Mouse (Mus musculus): ENCODE measurements around the gene Plekhj1.

Gene Plekhj1

DNA sequence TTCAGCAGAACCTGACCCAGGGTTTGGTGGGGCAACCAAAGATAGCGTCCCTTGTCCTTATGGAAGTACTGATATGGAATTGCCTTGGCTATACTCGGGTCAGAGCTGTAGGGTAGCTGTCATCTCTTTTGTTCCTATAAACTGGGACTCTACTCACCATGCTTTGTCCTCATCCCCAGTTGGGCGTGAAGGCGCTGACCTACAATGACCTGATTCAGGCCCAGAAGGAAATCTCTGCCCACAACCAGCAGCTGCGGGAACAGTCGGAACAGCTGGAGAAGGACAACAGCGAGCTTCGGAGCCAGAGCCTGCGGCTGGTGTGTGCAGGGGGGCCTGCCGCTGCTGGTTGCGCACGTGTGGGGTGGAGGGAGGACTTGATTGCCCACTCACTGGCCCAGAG, 13.6 kb downstream of the Plekhj1 start:
- intact Hi-C loops (cut with DNase I) = no loop called here

DNA sequence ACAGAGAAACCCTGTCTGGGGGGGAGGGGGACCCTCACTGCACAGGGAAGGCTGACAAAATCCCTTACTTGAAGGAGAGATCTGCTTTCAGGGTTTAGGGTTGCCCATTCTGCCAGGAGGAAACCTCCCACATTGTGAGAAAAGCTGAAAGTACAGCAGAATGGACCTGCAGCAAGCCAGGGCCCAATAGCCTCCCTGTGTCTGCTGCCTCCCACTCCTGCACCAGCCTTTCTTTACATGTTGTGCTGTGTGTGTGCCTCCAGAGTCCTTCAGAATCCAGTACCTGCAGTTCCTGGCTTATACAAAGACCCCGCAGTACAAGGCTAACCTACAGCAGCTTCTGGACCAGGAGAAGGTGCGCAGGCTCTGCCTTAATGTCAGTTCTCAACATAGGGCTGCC, 14.1 kb downstream of the Plekhj1 start:
- intact Hi-C loops (cut with DNase I) = no loop called here

DNA sequence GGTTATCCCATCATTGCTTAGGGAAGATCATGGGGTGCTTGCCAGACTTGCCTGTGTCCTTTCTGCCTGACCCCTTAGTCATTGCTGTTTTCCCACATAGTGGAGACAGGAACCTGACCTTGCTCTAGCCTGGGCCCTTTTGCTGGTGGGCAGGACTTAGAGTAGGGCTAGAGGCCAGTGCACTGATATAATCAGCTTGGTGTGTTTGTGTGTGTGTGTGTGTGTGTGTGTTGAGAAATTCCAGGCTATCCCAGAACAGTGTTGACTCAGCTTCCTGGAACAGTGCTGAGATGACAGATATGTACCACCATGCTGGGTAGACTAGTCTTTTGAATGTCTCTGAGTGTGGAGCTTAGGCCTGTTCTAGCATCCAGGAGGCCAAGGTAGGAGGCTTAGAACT, 18.9 kb downstream of the Plekhj1 start:
- intact Hi-C loops (cut with DNase I) = no loop called here

DNA sequence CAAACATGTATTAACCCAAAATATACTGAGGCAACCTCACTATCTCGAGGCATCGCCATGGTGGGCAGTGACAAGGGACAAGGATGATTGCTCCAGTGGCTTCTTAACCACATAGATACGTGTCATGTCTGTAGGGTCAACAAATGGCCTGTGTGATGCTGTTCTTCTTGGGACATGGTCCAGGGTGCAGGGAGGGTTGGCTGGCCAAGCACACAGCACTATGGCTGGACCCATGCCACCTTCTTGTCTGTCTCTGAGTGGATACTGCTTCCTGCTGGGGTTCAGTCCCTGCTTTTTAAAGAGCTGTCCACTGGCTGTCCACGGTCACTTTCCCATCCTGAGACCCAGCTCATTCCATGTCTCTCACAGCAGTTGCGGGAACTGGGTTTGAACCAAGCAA, 21.3 kb downstream of the Plekhj1 start:
- intact Hi-C loops (cut with DNase I) = no loop called here

DNA sequence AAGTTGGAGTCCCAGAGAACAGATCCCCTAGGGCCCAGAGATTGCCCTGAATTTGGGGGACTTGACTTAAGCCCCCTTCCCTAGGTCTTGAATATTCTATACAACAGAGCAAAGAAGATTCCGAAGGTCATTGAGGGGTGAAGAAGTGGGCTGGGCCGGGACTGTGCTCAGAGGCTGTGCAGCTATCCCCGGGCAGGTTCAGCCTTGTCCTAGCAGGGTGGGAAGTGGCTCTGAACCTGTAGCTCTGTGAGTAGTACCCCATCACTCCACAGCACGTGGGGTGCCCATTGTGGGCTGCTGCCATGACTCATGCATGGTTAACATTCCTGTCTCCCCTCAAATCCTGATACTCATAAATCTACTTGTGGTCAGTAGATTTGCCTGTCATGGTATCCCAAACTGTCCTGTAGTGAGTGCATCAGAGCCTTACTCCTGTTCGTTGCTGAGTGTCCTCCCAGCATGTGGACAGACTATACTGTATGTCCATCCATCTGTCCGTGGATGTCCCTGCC, 22.0 kb downstream of the Plekhj1 start:
- intact Hi-C loops (cut with DNase I) = no loop called here

DNA sequence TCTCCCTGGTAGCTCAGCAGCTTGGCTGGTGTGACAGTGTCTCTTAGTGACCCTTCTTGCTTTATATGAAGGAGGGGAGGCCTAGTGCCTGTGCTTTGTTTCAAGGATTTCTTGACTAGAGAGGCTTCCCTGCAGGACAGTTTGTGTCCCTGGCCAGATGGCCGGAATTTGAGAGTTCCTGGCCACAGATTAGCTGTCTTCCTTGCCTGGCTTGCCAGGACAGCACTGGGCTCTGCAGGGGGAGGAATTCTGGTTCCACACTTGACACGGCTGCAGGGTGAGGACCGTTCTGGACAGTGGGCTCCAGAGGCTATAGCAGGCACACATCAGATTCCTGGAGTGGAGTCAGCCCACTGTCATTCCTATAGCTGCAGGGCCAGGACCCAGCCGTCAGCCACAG, 22.7 kb downstream of the Plekhj1 start:
- intact Hi-C loops (cut with DNase I) = no loop called here

DNA sequence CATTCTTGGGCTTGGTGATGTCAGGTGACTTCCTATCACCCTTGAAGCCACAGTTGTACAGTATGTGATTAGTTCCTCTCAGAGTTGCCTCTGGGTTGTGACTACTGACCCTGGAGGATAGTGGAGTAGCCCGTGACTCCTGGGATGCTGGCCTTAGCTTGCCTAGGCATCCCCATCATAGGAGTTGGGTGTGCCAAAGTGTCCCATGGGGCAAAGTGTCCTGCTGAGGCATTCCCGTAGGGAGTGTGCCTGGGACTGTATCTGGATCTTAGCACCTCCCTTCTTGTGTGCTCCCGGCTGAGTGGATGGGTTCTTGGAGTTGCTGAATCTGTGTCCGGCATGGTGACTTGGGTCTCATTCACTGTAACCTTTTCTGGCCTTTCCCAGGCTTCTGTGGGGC, 23.4 kb downstream of the Plekhj1 start:
- intact Hi-C loops (cut with DNase I) = no loop called here

DNA sequence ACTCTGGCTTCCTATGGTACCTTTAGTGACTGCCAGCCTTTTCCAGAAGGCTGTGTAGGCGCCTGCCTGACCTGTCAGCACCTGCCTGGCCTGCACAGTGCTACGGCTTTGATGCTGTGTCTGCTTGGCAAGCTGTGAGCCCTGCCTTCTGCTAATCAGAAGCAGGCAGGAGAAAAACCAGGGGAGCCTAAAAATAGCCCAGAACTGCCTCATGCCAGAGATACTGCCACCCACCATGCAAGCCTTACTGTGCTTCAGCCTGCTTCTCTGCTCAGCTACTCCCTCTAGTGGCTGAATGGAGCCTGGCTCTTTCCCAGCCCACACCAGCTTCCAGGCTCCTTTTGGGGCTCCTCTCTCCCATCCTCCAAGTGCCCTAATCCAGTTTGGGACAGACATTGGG, 23.9 kb downstream of the Plekhj1 start:
- intact Hi-C loops (cut with DNase I) = no loop called here

DNA sequence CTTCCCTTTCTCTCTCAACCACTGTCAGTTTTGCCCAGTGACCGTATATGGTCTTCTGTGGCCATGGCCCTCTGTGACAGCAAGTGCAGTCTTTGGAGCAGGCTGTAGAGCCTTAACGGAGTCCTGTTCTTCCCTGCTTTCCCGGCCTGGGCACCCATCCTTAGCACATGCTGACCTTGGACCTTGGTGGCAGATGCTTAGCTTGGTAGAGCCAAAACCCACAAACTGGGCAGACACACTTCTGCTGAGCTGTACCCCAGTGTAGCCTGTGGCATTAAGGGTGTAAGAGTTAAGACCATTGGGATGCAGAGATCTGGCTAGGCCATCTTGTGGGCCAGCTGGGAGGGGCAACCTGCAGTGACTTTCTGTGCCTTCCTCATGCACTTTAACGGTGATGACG, 24.6 kb downstream of the Plekhj1 start:
- intact Hi-C loops (cut with DNase I) = no loop called here

DNA sequence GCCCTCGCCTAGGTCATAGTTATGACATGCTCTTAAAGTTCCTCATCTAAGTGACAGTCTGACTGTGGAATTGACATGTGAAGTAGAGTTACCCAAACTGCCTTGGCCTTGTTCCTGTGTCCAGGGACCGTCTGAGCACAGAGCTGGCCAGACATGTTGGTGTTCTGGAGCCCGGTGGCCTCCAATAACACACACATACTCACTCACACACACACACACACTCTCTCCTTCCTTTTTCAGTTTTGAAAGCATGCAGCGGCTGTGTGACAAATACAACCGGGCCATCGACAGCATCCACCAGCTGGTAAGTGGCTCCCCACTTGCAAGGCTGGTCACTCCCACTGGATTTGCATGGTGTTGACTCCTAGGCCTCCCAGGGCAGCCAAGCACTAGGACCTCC, 30.1 kb downstream of the Plekhj1 start:
- intact Hi-C loops (cut with DNase I) = no loop called here

DNA sequence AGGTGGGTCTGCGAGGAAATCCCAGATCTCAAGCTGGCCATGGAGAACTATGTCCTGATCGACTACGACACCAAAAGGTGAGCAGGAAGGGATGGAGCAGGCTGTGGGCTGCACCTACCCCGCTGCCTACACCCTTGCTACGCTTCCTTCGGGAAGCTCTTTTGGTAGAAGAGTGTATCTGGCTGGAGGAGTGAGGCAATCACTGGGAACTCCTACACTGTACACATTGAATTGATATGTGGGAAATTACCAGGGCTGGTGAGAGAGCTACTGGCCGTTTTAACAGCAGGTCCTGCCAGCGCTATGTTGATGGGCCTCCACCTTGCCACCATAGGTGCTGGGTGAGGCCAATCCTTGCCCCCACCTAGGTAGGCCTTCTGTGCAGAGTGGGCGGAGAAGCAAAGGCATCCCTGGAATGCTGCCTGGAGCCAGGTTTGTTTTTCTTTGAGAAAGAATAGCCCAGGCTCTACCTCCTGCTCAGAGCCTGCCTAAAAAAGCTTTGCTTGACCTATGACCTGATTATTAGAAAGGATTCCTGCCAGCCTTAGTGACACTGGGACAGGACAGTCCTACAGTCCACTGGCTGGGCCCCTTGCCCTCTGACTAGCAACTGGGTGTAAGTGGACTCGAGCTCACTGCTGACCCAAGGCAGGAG, 32.1 kb downstream of the Plekhj1 start:
- intact Hi-C loops (cut with DNase I) = no loop called here

DNA sequence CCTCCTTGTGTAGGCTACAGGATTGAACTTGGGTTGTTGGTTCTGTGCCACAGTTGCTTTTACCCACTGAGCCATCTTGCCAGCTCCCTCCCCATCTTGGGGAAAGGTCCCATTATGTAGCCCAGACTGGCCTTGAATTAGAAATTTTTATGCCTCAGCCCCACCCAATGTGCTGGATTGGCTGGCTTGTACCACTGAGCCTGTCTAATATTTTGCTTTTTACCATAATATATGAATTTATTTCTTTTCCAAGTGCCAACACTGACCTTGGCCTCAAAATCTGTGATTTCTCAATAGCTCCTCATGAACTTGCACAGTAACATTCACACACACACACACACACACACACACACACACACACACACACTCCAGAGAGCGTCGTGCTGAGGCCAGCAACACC, 32.7 kb downstream of the Plekhj1 start:
- intact Hi-C loops (cut with DNase I) = no loop called here

DNA sequence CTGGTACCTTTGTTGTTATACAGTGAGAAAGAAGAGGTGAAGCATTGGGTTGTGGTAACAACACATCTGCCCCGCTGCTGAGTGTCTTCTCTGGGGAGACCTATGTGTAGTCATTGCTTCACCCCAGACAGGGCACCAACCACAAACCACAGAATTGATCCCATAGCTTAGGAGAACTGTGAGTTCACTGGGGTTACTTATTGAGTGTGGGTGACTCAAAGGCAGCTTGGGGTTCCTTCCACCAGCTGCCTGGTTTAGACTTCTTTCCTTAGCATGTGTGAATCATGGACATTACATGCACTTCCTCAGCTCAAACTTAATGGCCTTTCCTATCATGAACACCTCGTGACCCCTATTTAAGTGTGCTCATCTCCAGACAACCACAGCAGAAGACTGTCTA, 34.9 kb downstream of the Plekhj1 start:
- intact Hi-C loops (cut with DNase I) = no loop called here

DNA sequence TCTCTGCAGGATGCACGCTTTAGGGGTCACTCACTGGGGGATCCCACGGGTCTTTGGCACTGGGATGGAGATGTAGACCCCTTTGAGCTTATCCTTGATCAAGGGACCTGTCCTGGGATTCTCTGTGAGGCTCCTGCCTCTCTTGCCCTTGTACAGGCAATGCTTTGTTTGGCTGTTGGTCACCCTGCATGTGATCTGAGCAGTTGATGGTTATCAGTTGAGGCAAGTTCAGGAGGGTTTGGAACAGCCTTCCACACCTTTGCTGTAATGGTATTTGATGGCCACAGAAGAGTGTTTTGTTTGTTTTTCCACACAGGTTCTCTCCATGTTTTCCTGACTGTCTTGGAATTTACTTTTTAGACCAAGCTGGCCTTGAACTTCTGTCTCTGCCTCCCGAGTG, 36.6 kb downstream of the Plekhj1 start:
- intact Hi-C loops (cut with DNase I) = no loop called here

DNA sequence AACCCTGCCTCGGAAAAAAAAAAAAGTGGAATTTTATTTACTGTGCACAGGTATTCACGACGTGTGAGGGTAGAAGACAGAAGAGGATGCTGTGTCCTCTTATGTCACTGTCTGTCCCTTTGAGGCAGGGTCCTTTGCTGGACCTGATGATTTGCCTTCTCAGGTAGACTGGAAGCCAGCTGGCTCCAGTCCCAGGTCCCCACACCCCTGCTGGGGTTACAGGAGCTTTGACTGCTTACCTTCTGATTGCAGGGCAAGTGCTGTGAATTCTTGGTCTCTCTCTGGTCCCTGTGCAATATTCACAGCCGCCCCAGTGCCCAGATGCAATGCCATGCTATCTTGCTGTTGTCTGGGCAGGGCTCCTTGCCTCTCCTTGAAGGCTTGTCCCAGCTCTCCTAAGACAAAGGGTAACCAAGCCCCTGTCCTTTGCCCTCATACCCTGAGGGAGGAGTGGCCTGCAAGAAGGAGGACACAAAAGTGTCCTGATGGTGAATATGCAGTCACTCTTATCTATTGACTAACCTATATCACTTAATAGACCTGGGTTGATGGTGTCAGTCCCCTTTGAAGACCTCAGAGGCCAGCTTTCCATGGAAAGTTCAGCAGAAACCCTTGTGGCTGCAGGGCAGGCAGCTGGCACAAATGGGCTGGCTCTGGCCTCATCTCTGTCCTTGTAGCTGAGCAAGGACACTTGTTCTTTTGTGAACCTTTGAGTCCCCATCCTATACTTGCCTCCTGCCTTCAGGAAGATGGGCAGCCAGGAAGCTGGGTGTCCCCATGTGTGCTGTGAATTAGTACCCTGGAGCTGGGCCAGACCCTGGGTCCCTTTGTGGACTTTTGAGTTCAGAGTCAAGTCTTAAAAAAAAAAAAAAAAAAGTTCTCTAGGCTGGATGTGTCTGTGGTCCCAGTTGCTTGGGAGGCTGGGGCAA, 37.6 kb downstream of the Plekhj1 start:
- intact Hi-C loops (cut with DNase I) = no loop called here

DNA sequence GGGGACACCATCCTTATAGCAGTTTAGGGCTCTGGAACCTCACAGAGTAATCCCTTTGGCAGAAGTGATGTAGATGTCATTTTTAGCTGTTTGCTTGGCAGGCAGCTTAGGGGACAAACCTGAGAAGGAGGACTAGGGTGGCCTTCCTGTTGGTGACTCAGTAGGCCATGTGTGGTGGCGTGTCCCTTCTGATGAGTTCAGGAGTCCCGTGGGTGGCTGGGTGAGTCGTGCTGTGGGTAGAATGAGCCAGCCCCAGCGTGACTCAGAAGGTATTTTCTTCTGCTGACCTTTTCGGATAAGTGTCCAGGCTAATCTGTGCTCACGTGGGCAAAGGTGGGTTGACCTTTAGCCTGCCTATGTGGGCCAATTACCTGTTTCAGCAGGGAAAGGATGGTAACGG, 39.8 kb downstream of the Plekhj1 start:
- intact Hi-C loops (cut with DNase I) = no loop called here

DNA sequence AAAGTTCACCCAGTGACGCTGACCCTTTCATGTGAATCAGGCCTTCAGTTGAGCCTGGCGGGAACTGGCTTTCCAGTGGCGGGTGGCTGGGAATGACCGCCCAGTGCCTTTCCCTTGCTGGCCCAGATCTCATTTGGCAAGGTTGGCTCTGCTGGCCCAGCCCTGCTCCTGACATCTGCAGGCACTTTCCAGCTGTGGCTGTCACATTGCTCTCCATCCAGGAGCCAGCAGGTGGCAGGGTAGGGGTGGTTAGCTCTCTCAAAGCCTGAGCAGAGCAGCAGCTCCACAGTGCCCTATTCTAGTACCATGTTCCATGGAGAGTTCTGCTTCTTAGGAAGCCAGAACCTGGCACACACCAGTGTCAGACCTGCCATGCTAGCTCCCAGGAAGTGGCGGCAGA, 40.7 kb downstream of the Plekhj1 start:
- intact Hi-C loops (cut with DNase I) = no loop called here

DNA sequence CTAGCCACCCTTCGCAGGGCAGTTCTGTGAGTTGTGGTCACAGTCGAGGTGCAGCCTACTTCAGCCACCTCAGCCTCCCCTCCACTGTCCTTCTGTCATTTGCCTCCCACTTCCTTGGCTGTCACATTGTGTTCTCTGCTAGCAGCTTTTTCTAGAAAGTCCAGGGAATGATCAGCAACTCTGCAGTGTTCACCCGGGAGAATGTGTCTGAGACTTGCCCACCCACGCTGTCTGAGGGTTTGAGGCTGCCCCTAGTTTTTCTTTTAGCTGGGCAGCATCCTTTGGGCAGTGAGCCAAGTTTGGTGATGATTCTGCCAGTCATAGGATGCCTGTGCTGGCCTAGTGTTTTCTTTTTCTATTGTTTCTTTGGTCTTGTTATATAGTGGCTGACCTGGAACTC, 41.5 kb downstream of the Plekhj1 start:
- intact Hi-C loops (cut with DNase I) = no loop called here

DNA sequence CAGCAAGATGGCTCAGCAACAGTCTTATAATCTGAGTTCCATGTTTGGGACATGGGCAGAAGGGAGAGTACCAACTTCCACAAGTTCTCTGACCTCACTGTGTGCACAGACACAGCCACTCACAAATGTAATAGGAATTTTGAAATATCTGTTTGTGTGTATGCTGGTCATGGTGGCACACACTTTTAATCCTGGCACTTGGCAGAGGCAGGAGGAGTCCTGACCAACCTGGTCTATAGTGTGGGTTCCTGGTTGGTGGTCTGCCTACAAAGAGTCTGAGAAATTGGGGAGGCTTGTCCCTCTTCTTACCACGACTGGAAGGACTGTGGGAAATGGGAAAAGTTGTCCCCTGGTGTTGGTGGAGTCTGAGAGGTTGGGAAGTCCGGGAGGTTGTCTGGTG, 41.9 kb downstream of the Plekhj1 start:
- intact Hi-C loops (cut with DNase I) = no loop called here

DNA sequence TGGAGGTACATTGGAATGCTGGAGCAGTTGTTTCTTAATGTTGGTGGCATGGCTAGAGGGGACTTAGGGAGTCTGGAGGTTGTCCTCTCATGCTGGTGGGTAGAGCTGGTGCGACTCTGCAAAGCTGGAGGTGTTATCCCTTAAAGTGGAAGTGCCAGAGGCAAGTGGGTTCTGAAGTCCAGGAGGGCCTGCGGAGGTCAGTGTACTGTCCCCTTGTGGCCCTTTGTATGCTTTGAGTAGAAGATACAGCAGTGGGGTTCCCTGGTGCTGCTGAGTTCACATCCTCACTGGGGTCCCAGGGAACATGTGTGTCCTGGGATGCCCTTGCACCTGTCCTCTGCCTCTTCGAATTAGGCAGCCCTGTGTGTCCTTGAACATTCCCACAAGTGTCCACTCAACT, 42.3 kb downstream of the Plekhj1 start:
- intact Hi-C loops (cut with DNase I) = no loop called here

DNA sequence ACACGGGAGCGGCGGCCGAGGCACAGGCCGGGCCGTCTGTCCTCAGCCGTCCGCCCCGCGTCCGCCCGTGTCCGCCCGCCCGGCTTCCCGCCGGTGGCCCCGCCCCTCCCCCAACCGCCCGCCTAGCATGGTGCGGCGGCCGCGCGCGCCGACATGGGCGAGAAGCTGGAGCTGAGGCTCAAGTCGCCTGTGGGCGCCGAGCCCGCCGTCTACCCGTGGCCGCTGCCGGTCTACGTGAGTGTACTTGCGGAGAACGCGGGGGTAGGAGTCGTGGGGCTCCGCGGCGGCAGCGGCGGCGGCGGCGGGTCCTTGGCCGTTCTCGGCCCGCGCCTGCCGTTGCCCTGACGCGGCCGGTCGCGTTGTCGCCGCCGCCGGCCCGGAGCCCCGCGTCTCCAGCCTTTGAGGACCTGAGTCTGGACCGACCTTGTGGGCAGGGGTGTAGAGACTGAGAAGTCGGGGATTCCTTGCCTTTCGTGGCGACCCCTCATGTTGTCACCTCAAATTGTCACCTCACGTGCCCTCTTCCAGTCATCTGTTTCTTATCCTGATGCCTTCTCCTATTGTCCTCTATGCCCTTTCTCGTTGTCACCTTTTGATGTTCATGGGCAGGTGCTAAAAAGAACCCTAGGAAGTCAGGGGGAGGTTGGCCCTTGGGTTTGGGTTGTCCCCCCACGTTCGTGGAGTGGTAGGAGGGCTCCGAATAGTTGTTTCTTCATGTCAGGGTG, 43.0 kb downstream of the Plekhj1 start:
- intact Hi-C loops (cut with DNase I) = loop anchor here (2.0 kb wide), 1 partner anchor 43 kb away; the partner anchor contains the start of genes Plekhj1 and Sf3a2
